Mouse (Mus musculus): ENCODE results near the gene Gys2. TPM values are rescaled to one million over a fixed set of nuclear protein-coding genes. Genes with fewer than 3 reads are reported as not detected.
"Not testable (repeated sequence)": the region's sequence is repeated elsewhere in the genome, so short reads cannot be mapped to it uniquely, and the experiment has no call there.

Gys2 gene
- 0.38 TPM in 1 of 2 replicates, not detected in the other for polyA plus RNA-seq (2015; fragmentation: Nextera tagmentation; extraction: Ambion mirVana)

GRCm38 (mm10) chr6:142472801-142473203 is at the start of gene Gys2:
TSS of gene Gys2 (minus strand) at chr6:142473109.
- Histone ChIP-seq H3K27ac (replicated peaks) (no peak within 1 kb of the TSS), H3K27me3 (replicated peaks) (no peaks in the 10 kb centered on the region), H3K4me1 (no peaks in the 10 kb centered on the region), H3K9ac (replicated peaks) (no peak within 1 kb of the TSS), H3K9me3 (replicated peaks) (no peaks in the 10 kb centered on the region), H3K36me3 (no peaks in the 10 kb centered on the region), H3K4me3 (replicated peaks) (no peak within 1 kb of the TSS), H3K4me2 (no peak within 1 kb of the TSS)
- WGBS = 56% methylated on average over 4 of the region's 4 CpGs
- ATAC-seq (ENCODE audit: low FRiP score) = no peak

GRCm38 (mm10) chr6:142521591-142522110 is 48.7 kb upstream of the Gys2 start:
- Histone ChIP-seq H3K9me3 (replicated peaks) (no peaks in the 10 kb centered on the region), H3K27ac (replicated peaks) (no peak overlapping the region), H3K9ac (replicated peaks) (no peak overlapping the region), H3K4me2 (no peak overlapping the region), H3K4me3 (replicated peaks) (no peak overlapping the region), H3K4me1 (no peaks in the 10 kb centered on the region), H3K27me3 (replicated peaks) (no peaks in the 10 kb centered on the region), H3K36me3 (no peaks in the 10 kb centered on the region)
- 84% methylated on average over 12 of the region's 12 CpGs for WGBS
- no peak for ATAC-seq (ENCODE audit: low FRiP score)

GRCm38 (mm10) chr6:142519110-142519509 is 46.2 kb upstream of the Gys2 start:
- Histone ChIP-seq H3K27me3 (replicated peaks) (no peaks in the 10 kb centered on the region), H3K36me3 (no peaks in the 10 kb centered on the region), H3K9ac (replicated peaks) (no peak overlapping the region), H3K9me3 (replicated peaks) (no peaks in the 10 kb centered on the region), H3K4me2 (peak overlapping the region; percentile 20; the same call in 1 of the 2 replicates), H3K27ac (replicated peaks) (no peak overlapping the region), H3K4me3 (replicated peaks) (no peak overlapping the region), H3K4me1 (no peaks in the 10 kb centered on the region)
- 14% methylated on average over 6 of the region's 6 CpGs for WGBS
- ATAC-seq (ENCODE audit: low FRiP score) = peak; percentile 49

- not testable (repeated sequence) for H3K27me3 ChIP-seq (replicated peaks); H3K9ac ChIP-seq (replicated peaks); H3K9me3 ChIP-seq (replicated peaks); ATAC-seq (ENCODE audit: low FRiP score); H3K36me3 ChIP-seq; H3K27ac ChIP-seq (replicated peaks); H3K4me2 ChIP-seq; H3K4me1 ChIP-seq; H3K4me3 ChIP-seq (replicated peaks)
- WGBS = 78% methylated on average over 9 of the region's 9 CpGs
Measured at GRCm38 (mm10) chr6:142515379-142515778, 42.5 kb upstream of the Gys2 start.

- Histone ChIP-seq H3K36me3 (no peaks in the 10 kb centered on the region), H3K27me3 (replicated peaks) (0 out of 2 replicates have a peak, but pooled peaks cover 9% of the 10 kb centered on the region), H3K4me3 (replicated peaks) (no peak overlapping the region), H3K27ac (replicated peaks) (no peak overlapping the region), H3K9me3 (replicated peaks) (no peaks in the 10 kb centered on the region), H3K9ac (replicated peaks) (no peak overlapping the region), H3K4me1 (no peaks in the 10 kb centered on the region), H3K4me2 (no peak overlapping the region)
- ATAC-seq (ENCODE audit: low FRiP score) = no peak
- WGBS = 4% methylated on average over 10 of the region's 10 CpGs
Measured at GRCm38 (mm10) chr6:142514912-142515311, 42.0 kb upstream of the Gys2 start.

- H3K36me3 ChIP-seq = no peaks in the 10 kb centered on the region
- no peak overlapping the region for H3K4me2 ChIP-seq
- no peak for ATAC-seq (ENCODE audit: low FRiP score)
- no peak overlapping the region for H3K27ac ChIP-seq (replicated peaks)
- H3K9ac ChIP-seq (replicated peaks) = no peak overlapping the region
- H3K4me1 ChIP-seq = peaks cover 7% of the 10 kb centered on the region; the same call in 1 of the 2 replicates
- no peaks in the 10 kb centered on the region for H3K9me3 ChIP-seq (replicated peaks)
- H3K27me3 ChIP-seq (replicated peaks) = 0 out of 2 replicates have a peak, but pooled peaks cover 9% of the 10 kb centered on the region
- H3K4me3 ChIP-seq (replicated peaks) = no peak overlapping the region
- 63% methylated on average over 3 of the region's 3 CpGs for WGBS
Measured at GRCm38 (mm10) chr6:142512902-142513301, 40.0 kb upstream of the Gys2 start.

GRCm38 (mm10) chr6:142511516-142512135 is 38.7 kb upstream of the Gys2 start:
- ATAC-seq (ENCODE audit: low FRiP score) = no peak
- Histone ChIP-seq H3K4me2 (no peak overlapping the region), H3K36me3 (no peaks in the 10 kb centered on the region), H3K9me3 (replicated peaks) (no peaks in the 10 kb centered on the region), H3K9ac (replicated peaks) (no peak overlapping the region), H3K4me1 (peaks cover 14% of the 10 kb centered on the region), H3K27ac (replicated peaks) (no peak overlapping the region), H3K27me3 (replicated peaks) (0 out of 2 replicates have a peak, but pooled peaks cover 9% of the 10 kb centered on the region), H3K4me3 (replicated peaks) (no peak overlapping the region)
- 31% methylated on average over 12 of the region's 12 CpGs for WGBS

- Histone ChIP-seq H3K27ac (replicated peaks) (no peak overlapping the region), H3K9ac (replicated peaks) (no peak overlapping the region), H3K4me3 (replicated peaks) (no peak overlapping the region), H3K4me2 (no peak overlapping the region; the same call in 1 of the 2 replicates), H3K9me3 (replicated peaks) (no peaks in the 10 kb centered on the region), H3K4me1 (peaks cover 31% of the 10 kb centered on the region), H3K27me3 (replicated peaks) (0 out of 2 replicates have a peak, but pooled peaks cover 9% of the 10 kb centered on the region), H3K36me3 (0 out of 2 replicates have a peak, but pooled peaks cover 4% of the 10 kb centered on the region)
- WGBS = 21% methylated on average over 4 of the region's 4 CpGs
- no peak for ATAC-seq (ENCODE audit: low FRiP score)
Measured at GRCm38 (mm10) chr6:142508663-142509062, 35.8 kb upstream of the Gys2 start.

- H3K36me3 ChIP-seq = 0 out of 2 replicates have a peak, but pooled peaks cover 4% of the 10 kb centered on the region
- 0 out of 2 replicates have a peak, but pooled peaks cover 9% of the 10 kb centered on the region for H3K27me3 ChIP-seq (replicated peaks)
- peak; percentile 96 for ATAC-seq (ENCODE audit: low FRiP score)
- H3K27ac ChIP-seq (replicated peaks) = peak within 1 kb of the TSS; percentile 83
- WGBS = under 1% methylated on average over 19 of the region's 19 CpGs
- H3K4me1 ChIP-seq = peaks cover 31% of the 10 kb centered on the region
- peak within 1 kb of the TSS; percentile 66 for H3K4me3 ChIP-seq (replicated peaks)
- peak within 1 kb of the TSS; percentile 72 for H3K9ac ChIP-seq (replicated peaks)
- peak within 1 kb of the TSS; percentile 90 for H3K4me2 ChIP-seq
- H3K9me3 ChIP-seq (replicated peaks) = no peaks in the 10 kb centered on the region
Measured at GRCm38 (mm10) chr6:142507785-142508162, 34.9 kb upstream of the Gys2 start, which contains the start of gene Ldhb. TSS of gene Ldhb (minus strand) at chr6:142507957.

- H3K9ac ChIP-seq (replicated peaks) = peak overlapping the region; percentile 72
- H3K4me1 ChIP-seq = peaks cover 31% of the 10 kb centered on the region
- peak overlapping the region; percentile 83 for H3K27ac ChIP-seq (replicated peaks)
- H3K4me3 ChIP-seq (replicated peaks) = peak overlapping the region; percentile 66
- no peaks in the 10 kb centered on the region for H3K9me3 ChIP-seq (replicated peaks)
- ATAC-seq (ENCODE audit: low FRiP score) = peak; percentile 81
- under 1% methylated on average over 30 of the region's 30 CpGs for WGBS
- H3K36me3 ChIP-seq = 0 out of 2 replicates have a peak, but pooled peaks cover 4% of the 10 kb centered on the region
- H3K4me2 ChIP-seq = peak overlapping the region; percentile 90
- 0 out of 2 replicates have a peak, but pooled peaks cover 9% of the 10 kb centered on the region for H3K27me3 ChIP-seq (replicated peaks)
Measured at GRCm38 (mm10) chr6:142507033-142507784, 34.3 kb upstream of the Gys2 start.

- no peak for ATAC-seq (ENCODE audit: low FRiP score)
- Histone ChIP-seq H3K9me3 (replicated peaks) (no peaks in the 10 kb centered on the region), H3K27me3 (replicated peaks) (0 out of 2 replicates have a peak, but pooled peaks cover 7% of the 10 kb centered on the region), H3K4me3 (replicated peaks) (peak overlapping the region; percentile 66), H3K4me1 (peaks cover 31% of the 10 kb centered on the region), H3K27ac (replicated peaks) (peak overlapping the region; percentile 83; the same call in 1 of the 2 replicates), H3K4me2 (peak overlapping the region; percentile 90), H3K9ac (replicated peaks) (peak overlapping the region; percentile 72), H3K36me3 (peaks cover 7% of the 10 kb centered on the region)
- 6% methylated on average over 10 of the region's 10 CpGs for WGBS
Measured at GRCm38 (mm10) chr6:142506338-142507032, 33.6 kb upstream of the Gys2 start.

Measured in neural tube, embryonic 15.5 days (tissue).